Mouse (Mus musculus) G1E-ER4 (cell line): ENCODE measurements around the gene Tedc1. TPM values are rescaled to one million over a fixed set of nuclear protein-coding genes. Genes with fewer than 3 reads are reported as not detected.

ENCODE experiments used
- GATA1 ChIP-seq: IDR thresholded peaks from one replicate; pipeline ENCODE4 v1.8.0; 2012; ENCODE audit warnings: low read length, inconsistent platforms
- polyA plus RNA-seq: library from polyadenylated mRNA; stranded (reverse); fragments of >175 nt; gene quantifications from 2 replicates; pipeline ENCODE4 v1.2.3, GENCODE M21; 2012

Tedc1 gene
- 25.3 and 32.0 TPM in 2 replicates for polyA plus RNA-seq

DNA sequence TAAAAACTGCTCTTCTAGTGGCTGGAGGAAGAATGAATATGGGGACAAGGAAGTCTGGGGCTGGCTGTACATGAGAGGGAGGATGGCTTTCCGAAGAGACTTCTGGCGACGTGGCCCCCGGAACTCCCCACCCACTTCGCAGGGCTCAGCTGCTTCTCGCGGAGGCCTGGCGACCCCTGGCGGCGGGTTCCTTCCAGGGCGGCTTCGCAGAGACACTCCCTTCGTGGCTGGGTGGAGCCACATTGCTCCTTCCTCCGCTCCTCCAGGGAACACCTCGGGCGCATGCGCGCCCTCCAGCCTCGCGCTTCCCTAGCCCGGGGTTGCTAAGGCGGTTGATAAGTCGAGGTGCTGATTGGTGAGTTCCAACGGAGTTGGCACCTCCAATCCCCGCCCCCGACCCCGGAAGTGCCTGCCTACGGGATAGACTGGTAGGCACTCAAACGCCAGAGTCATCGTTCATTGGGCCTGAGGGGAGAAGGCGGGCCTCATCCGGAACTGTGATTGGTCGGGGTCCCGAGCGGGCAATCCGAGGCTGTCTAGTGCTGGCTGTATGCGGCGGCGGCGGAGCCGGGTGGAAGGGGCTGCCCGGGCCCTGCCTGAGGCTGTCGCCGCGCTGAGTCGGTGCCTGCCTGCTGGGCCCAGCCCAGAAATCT lies at the start of gene Tedc1:
TSS of gene Tedc1 (plus strand) at position 535 of the 653 bp plus-strand sequence.
- TF ChIP-seq GATA1, result no peak

DNA sequence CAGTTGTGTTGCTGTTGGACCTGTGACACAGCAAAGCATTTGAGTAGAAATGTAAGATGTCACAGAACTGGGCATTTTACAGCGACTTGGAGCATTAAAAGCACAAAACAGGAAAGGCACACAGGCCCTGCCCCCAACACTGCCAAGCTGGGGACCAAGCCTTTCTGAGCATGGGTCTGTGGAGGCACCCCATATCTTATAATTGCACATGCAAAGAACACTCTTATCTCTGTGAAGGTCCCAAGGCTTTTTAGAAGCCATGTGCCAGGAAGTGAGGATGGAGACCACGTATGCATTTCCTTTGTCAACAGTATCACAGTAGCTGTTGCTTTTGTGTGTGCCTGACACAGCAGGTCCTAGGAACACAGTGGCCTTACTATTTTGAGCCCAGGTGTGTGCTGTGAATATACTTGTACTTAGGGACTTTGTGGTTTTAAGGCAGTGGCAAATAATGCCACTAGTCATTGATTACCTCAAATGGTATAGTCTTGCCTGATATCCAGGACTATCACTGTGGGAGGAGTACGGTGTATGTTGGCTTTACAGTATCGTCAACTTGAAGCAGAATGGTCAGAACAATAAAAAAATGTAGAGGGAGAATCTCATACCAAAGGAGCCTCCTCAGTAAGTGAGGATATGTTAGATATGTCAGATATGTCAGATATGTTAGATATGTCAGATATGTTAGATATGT lies 48.6 kb upstream of the Tedc1 start:
- TF ChIP-seq GATA1, result no peak

DNA sequence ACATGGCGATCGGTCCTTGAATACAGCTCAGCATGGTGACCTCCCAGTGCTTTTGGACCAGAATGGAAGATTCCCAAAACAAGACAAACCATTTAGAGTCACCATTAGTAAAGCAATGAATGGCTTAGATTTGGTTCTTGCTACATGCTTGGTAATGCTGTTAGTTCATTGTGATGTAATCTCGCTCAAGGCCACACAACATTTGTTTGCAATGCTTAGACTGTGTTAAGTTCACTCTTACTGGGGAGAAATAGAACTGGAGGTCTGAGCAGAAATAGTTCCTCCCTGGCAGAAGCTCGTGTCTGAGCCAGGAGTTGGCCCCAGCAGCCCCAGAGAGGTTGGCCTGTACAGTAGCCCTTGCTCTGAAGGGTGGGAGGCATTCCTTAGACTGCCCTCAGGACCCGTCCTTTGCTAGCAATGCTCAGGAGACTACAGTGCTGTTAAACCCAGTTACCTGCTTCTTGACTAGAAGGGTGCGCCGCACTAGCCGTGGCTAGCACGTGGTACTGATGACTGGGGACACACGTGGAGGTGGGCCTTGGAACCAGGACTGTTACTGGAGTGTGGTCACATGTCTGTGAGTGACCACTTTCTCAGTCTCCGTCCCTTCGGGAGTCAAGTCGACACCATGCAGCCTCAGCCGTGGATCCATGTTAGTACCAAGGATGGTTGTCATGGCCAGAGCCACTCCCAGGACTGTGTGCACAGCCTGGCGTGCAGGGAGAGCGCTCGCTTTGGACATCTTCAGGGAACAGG lies 47.5 kb upstream of the Tedc1 start:
- no peak for TF ChIP-seq GATA1

DNA sequence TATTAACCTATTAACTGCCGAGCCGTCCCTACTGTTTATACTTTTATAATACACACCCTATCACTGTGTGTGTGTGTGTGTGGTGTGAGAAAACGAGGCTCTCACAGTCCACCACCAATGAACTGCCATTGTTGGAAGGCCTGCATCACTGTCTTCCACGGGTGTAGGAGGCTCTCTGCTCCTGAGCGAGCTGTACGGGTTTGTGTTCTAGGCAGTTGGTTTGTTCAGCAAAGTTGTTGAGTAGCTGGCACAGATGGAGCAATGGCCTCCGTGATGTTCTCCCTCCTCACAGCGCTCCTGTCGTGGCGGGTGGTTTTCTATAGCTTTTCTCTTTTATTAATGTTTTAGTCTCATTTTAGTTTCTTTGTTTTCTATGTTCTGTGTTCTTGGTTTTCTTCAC lies 46.4 kb upstream of the Tedc1 start:
- no peak for TF ChIP-seq GATA1

DNA sequence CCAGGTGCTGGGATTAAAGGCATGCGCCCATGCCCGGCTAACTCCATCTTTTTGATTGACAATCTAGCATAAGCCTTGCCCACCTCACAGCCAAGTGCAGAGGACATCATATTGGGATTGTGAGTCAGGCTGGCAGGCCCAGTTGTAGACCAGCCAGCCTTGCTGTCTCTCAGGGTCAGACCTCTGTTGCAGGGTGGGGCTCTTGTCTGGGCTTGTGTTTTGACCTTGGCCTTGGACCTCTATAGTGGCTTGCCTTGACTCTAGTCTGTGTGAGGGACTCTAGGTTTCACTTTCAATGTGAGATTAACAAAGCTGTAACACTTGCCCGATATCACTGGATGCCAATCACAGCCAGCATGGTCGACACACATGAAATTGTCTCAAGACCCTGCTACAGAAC lies 42.1 kb upstream of the Tedc1 start:
- no peak for TF ChIP-seq GATA1

DNA sequence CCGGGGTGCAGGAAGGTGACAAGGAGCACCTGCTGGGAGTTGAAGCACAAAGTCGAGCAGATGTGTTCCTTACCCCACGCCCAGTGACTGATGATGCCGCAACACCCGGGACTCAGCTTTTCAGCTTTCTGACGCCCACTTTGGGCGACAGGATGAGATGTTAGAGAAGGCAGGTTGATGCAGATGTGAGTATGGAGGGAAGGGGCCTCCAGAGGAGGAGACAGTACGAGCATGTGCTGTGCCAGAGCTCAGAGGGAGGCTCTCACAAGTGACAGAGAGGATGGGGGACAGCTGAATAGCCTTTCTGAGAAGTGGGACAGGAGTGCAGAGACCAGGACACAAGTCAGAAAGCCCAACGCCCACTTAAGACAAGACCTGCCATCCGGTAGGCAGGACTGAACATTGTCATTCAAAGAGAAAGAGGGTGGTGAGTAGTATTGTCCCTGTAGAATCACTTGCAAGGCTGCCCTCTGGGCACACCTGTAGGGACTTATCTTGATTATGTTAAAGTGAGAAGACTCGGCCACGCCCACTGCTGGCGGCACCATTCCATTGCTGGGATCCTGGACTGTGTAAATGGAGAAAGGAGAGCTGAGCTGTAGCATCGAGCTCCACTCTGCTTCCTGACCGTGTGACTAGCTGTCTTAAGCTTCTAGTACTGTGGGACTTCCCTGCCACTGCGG lies 41.2 kb upstream of the Tedc1 start:
- TF ChIP-seq GATA1, result no peak

DNA sequence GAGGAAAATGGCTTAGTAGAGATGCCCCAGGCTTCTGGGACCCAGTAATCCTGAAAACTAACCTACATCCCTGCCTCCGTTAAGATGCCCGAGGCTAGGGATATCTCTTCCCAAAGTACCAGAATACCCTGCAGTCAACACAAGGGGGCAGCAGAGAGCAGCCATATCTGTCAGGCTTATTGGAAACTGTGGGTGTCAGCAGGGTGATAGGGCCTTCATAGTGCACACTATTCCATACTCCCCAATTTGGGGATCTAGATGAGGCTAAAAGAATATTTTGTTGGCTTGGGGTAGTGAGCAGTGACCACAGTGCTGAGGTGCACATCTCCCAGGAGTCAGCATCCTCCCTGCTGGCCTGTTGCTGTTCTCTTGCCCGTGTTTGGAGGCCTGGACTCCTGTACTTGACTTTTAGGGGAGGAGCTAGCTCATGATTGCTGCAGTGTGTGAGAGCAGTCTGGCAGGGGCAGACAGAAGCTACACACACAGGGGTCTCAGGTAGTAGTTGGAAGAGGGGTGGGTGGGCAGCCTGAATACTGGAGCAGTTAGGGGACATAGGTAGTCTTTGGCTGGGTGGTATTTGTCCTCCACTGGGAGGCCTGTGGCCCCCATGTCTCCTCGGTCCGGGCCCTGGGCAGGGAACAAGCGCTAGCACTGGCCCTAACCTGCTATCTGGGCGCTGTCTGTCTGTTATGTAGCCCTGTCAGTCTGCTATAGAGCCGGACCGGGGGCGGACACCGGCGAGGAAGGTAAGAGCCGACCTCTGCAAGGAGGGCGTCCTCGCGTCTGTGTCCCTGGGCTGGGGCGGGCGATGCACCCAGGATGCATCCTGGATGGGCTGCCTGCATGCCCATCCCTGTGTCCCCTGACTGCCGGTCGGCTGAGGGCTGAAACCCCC lies 36.5 kb upstream of the Tedc1 start:
- no peak for TF ChIP-seq GATA1

DNA sequence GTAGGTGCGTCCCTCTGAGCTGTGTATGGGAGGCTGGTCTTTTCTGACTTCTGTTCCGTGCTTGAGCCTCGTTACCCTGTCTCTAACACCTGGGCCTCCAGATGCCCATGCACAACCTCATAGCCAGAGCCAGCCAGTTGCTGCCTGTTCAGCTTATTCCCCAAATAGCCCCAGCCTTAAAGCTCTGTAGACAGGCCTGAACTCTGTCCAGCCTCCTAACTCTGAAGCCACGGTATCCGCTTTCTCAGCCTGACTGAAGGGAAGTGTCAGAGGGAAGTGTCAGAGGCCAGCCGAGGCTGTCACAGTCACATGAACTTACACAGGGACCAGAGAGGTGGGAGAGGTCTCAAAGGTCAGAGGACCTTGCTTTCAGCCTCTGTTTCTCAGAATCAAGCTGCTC lies 31.5 kb upstream of the Tedc1 start:
- no peak for TF ChIP-seq GATA1

DNA sequence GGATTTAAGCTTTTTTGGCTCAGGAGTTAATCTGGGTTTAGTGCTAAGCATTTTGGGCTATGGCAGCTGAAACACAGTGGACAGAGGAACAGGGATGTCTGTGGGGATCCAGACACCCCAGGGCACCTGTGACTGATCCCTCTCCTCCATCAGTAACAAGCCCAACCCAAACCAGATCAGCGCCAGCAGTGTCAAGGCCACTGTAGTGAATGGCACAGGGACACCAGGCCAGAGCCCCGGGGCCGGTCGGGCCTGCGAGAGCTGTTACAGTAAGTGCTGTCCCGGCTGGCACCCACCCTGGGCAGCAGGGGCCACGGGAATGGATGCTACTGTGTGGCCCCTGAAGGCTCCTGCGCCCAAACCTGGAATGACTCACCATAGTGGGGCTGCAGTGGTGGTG lies 25.5 kb upstream of the Tedc1 start:
- no peak for TF ChIP-seq GATA1

DNA sequence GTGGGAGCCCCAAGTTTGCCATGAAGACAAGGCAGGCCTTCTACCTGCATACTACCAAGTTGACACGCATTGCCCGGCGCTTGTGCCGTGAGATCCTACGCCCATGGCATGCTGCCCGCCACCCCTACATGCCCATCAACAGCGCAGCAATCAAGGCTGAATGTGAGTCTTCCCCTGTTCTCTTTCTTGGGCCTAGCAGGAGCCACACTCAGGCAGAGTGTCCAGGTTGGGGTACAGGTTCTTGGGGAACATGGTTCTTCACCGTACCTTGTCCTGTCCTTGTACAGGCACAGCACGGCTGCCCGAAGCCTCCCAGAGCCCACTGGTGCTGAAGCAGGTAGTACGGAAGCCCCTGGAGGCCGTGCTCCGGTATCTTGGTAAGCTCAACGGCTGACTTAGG lies 24.6 kb upstream of the Tedc1 start:
- TF ChIP-seq GATA1, result no peak

DNA sequence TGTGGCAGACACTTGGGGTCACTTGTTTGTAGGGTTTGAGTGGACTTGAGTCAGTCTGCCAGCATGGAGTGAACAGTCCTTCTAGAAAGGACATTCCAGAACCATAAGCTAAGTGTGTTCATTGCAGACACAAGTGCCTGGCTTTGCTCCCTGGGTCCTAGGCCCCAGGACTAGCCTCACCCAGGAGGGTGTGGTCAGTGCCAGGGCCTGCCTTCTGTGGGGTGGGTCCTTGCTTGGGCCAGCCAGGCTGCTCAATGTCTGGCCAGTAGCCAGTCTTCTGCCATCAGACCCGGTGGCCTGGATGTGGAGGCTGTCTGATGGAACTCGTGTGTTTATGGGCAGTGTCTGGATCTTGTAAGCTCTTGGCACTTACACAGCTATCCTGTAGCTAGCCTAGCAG lies 23.7 kb upstream of the Tedc1 start:
- TF ChIP-seq GATA1, result no peak

DNA sequence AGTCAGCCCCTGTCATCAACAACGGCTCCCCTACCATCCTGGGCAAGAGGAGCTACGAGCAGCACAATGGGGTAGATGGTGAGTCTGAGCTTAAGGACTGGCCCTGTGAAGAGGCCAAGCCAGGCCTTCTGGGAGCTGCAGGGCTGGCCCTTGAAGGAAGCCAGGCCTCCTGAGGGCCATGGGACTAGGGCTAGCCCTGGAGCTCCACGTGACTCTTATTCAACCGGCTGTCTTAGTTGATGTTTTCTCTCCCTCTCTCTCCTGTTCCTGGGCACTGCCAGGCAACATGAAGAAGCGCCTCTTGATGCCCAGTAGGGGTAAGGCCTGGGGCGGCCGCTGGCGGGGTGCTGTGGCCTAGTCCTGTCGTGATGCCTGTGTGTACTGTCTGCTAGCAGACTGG lies 23.0 kb upstream of the Tedc1 start:
- TF ChIP-seq GATA1, result no peak

DNA sequence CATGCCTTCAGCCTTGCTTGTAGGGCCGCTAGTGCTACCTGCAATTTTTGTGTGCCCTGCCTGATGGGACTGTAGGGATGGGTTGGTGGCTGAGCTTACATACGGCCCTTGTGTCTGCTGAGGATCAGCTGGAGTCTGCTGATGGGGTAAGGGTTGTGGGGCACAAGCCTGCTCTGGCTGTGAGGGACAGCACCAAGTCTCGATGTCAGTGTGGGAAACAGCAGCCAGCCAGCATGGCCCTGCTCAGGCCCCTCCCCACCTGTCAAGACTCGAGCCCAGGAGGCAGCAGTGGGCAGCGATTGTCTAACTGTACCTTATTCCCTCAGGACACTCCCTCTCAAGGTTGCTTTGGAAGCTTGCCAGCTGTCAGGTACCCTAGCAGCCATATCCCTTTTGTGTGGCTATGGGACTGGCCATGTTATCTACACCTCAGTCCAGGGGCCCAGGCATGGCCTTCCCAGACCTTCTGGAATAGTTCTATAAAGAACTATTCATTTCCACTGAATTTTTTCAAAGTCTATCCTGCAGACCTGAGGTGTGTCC lies 22.3 kb upstream of the Tedc1 start:
- TF ChIP-seq GATA1, result no peak

DNA sequence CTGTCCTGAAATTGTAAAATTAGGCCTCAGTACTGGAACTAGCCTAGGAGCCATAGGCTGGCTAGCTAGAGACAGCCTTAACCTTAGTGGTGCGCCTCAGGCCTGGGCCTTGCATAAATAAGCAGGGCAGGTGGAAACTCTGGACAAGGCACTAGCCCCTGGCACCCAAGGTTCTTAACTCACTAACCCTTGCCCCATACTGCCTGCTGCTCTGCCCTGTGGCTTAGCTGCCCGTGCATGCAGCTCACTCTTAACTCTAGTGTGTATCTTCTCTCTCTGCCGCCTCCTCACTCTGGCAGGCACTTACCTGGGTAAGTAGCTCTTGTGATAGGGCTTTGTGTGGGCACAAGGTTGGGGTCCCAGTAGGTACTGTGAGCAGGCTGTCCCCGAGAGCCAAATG lies 21.7 kb upstream of the Tedc1 start:
- TF ChIP-seq GATA1, result no peak

DNA sequence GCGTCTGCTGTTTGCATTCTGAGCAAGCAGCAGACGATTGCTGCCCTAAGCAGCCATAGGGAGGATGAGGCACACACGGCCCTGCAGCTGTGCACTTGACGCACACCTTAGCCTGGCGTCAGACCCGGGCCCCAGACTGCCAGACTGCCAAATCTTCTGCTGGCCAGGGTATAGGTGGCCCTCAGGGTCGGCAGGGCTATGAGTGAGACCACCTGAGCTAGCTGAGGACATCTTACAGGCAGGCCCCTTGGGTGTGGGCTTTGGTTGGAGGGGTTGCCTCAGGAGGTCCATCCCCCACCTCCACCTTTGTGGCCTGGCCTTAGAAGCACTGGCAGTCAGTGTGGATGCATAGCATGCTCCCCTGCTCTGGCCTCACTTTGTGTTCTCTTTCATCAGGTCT lies 20.8 kb upstream of the Tedc1 start:
- no peak for TF ChIP-seq GATA1

DNA sequence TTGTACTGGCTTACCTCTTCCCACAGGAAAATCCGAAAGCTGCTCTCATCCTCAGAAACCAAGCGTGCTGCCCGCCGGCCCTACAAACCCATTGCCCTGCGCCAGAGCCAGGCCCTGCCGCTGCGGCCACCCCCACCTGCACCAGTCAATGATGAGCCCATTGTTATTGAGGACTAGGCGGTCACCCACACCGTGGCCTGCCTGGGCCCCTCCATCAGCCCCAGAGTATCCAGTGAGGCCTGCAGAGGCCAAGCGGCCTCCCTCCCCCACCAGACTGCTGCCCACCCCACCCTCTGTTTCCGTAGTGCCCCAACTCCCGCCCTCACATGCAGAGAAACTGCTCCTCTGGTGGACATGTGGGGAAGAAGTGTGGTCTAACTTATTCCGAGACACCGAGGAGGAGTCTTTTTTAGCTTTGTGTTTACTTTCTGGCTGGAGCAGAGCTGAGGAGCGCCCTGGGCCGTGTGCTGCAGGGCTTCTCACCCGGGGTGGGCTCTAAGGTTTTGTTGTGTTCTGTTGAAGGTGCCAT lies 19.7 kb upstream of the Tedc1 start:
- no peak for TF ChIP-seq GATA1
